Mouse (Mus musculus) cerebellum, postnatal 14 days (tissue): ENCODE measurements around the gene Dynlt1c.
"Not testable (repeated sequence)": the region's sequence is repeated elsewhere in the genome, so short reads cannot be mapped to it uniquely, and the experiment has no call there.

Experiments
- DNase-seq, 2 experiments: peaks; one replicate each; pipeline ENCODE4 v3.0.0; 2021; ENCODE audit warnings: mixed read lengths in 2 of 2

Gene Dynlt1c

DNA sequence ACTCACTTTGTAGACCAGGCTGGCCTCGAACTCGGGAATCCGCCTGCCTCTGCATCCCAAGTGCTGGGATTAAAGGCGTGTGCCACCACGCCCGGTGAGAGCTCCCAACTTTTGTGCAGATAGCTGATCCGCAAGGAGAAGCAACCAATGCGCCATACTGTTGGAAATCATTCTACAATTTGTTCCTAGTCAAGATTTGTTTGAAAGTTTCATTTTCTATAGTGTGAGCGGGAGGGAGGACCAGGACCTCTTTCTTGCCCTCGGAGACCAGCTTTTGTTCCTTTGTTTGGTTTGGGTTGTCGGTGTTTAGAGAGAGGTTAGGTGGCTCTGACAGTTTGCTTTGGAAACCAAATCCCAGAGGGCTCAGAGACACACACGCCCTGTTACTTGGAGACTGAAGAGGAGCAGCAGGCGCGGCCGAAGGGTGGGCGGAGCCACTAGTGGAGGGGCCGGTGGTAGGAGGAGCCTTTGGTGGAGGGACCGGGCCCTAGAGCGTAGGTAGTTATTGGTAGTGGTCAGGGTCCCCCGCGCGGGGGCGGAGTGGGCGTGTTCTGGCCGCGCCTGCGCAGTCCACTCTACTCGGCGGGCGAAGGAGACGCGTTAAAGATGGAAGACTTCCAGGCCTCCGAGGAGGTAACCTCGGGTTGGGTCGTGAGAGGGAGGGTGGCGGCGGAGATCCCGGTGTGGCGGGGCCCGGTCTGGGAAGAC lies at the start of gene Dynlt1c:
Gene Dynlt1c, plus strand, starts transcription at position 468 of the 708 bp plus-strand sequence.
- peak; percentile 83 to 84 for DNase-seq

DNA sequence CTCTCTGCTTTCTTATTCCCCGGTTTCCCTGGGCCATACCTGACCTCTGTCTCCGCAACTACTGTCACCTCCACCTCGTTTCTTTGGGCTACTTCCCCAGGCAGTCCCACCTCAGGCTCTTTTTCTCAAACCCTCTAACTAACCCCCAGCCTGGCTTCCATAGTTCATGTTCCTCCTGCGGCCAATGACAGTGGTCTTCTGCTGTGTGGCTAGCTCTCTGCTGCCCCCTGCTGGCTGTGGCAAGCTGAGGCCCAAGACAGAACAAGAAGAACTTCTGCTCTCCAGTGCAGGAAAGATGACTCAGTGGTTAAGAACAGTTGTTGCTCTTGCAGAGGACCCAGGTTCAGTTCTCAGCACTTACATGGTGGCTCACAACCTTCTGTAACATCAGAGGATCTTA lies 47.7 kb upstream of the Dynlt1c start:
- DNase-seq, result not testable (repeated sequence)

DNA sequence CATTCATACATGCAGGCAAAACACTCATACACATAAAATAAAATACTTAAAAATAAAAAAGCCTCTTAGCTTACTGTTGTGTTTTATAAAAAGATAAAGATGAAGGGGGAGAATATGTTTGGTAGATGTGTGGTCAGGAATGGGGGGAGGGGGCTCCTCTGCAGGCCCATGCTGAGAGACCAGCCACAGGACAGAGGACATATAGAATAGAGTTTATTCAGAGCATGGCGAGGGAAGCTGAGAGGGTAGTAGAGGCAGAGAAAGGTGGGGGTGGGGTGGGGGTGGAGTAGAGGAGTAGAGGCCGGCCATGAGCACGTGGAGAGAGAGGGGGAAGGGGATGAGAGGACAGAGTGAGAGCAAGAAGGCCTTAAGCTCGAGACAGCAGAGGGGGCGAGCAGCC lies 47.2 kb upstream of the Dynlt1c start:
- not testable (repeated sequence) for DNase-seq

DNA sequence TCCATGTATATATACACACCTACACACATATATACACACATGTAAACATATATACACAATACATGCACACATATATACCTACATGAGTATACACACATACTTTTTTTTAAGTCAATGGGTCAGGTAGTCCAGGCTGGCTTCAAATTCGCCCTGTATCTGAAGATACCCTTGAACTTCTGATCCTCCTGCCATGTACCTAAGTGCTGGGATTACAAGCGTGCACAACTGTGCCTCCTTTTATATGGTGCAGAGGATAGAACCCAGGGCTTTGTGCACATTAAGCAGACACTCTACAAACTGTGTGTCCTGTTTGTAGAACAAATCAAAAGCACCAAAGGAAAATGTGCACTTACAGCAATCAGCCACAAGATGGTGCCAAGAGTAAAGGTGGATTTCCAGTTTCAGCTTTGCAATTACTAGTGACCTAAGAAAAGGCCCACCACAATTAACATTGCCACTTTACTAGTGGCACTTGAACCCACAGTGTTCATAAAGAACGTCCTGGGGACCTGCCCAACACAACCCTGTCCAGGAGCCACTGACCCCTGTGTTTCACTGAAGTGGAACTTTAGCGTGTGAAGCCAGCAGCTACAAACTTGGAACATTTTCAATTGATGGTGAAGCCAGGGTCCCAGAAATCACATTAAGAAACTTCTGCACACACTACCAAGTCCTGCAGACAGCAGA lies 41.9 kb upstream of the Dynlt1c start:
- not testable (repeated sequence) for DNase-seq

DNA sequence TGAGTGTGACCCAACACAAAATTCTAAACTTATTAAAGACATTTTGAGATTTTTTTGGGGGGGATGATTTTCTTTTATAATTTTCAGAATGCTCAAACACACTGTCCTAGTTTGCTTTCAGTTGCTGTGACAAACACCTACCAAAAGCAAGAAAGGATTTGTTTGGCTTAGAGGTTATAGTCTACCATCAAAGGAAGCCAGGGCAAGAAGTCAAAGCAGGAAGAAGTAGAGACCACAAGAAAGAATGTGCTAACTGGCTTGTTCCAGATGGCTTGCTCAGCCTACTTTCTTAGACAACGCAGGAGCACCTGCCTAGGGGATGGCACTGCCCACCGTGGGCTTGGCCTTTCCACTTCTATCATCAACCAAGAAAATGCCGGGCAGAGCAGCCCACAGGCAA lies 36.6 kb upstream of the Dynlt1c start:
- DNase-seq, result not testable (repeated sequence)

DNA sequence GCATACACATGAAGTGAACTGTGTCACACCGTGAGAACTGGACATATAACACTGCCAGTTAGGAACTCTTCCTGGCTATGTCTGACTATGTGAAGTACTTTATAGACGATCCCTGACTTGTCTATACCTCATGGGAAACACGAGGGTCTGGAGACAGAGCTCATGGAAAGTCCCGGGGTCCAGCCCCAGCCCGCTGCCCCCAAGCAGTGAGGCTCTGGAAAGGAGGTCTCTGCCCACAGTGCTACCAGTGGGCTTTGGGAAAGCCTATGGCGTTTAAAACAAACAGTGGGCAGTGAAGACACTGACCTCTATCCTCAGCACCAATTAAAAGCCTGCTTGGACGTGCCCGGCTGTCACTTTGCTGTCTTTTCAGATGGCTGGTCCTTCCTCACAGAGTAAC lies 33.6 kb upstream of the Dynlt1c start:
- DNase-seq, result not testable (repeated sequence)

DNA sequence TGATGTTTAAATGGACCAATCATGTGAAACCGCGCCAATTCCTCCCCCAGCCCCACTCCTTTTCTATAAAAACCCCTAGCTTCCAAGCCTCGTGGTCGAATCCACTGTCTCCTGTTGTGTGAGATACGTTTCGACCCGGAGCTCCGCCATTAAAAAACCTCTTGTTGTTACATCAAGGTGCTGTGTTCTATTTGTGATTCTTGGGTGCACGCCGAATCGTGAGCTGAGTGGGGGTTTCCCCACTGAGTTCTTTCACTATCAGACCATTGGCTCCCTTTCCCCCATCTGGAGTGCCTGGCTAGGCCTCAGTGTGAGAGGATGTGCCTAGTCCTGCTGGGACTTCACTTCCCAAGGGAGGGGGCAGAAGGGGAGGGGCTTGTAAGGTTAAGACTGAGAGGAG lies 30.2 kb upstream of the Dynlt1c start:
- not testable (repeated sequence) for DNase-seq

DNA sequence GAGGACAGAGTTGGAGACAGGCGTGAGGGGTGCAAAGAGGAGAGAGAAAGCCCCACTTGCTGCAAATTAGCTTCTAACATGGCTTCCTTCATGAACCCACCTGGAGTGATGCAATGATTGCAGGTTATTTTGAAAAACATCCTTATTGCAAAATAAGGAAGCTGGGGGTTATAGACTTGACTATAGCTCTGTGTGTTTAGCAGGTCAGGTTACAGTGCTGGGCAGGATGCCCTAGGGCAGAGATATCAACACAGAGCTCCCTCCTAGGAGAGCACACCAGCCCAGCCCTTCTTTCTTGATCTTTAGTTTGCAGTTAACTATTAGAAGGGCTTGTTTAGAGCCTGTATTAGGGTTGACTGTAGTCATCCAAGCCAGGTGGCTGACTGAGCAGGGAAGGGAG lies 29.3 kb upstream of the Dynlt1c start:
- DNase-seq, result not testable (repeated sequence)

DNA sequence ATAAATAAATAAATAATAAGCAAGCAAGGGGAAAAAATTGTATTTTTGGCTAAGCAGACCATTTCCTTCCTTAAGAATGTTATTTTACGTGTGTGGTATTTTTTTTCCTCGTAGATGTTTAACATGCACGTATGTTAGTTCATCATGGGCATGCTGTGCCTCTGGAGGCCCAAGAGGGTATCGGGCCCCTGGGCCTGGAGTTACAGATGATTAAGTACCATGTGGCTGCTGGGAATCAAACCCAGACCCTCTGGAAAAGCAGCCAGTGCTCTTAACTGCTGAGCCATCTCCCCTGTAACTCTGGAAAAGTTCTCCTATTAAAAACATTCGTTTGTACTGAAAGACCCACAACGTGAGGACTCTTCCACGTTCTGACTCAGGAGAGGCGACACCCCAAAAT lies 26.1 kb upstream of the Dynlt1c start:
- DNase-seq, result not testable (repeated sequence)

DNA sequence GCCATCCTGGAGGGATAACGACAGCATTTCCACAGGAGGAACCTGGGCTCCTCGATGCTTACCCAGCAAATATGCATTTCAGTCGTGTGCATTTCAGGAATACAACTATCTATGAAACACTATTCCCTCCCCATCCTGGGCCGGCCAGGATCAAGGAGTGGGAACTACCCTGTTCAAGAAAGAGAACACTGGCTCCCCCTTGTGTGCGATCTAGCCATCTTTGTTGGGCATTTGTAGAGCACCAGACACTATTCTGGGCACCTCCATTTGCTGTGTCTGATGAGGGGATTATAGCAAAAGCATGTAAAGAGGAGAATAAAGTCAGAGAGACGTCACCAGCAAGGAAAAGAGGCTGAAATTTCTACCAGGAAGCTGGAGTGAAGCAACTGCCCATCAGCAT lies 12.8 kb upstream of the Dynlt1c start:
- DNase-seq, result not testable (repeated sequence)

DNA sequence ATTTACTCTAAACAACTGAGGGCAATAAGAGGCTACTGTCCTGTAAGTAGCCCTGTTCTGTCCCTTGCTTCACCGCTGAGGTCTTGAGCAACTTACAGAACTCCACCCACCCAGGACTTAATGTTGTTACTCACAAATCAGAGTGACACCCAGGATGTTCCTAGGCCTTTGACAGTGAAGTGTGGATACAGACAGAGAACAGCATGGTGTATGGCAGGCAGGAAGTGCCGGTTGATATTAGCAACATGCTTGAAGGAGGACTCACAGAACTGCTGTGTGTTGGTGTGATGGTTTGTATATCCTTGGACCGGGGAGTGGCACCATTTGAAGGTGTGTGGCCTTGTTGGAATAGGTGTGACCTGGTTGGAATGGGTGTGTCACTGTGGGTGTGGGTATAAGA lies 9.4 kb upstream of the Dynlt1c start:
- DNase-seq, result not testable (repeated sequence)

DNA sequence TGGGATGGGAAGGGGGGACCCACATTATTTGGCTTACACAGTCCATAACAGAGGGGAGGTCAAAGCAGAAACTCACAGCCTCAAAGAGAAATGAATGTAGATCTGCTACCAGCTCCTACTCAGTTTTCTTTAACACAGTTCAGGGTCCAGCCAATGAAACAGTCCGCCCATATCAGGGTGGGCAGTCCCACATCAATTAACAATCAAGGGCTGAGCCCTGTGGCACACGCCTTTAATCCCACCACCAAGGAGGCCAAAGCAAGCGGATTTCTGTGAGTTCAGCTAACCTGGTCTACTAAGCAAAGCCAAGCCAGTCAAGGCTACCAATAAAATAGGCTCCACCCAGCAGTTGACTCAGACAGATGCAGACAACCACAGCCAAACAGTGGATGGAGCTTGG lies 7.6 kb upstream of the Dynlt1c start:
- DNase-seq, result not testable (repeated sequence)

DNA sequence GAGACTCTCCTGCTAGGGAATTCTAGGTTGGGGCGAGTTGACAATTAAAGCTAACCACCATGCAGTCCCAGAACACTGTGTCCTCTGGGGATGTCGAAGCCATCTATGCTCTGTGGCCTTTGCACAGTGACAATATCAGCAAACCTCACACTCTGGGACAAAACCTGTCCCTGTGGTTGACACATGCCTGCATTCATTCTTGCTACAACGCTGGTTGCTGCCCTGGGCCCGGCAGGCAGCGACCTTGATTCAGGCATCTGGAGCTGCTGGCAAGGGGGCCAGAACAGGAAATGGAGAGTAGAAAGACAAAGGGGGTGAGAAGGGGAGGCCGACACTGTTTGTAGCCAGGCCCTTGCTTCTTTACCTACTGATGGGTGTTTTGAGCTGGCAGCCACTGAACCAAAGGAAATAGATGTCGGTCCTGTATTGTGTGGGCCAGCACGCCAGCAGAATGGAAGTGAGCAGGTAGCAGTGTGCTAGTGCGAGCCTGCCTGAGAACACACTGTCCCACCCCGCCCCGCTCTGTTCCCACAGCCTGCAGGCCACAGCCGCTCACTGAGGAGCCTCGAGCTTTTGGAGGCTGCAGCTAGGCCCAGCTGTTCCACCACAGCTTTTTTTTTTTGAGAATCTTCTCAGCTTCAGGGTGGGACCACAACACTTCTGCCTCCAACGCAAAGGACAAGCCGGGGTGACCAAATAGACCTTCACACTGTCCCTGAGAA lies 5.5 kb upstream of the Dynlt1c start:
- DNase-seq, result not testable (repeated sequence)

DNA sequence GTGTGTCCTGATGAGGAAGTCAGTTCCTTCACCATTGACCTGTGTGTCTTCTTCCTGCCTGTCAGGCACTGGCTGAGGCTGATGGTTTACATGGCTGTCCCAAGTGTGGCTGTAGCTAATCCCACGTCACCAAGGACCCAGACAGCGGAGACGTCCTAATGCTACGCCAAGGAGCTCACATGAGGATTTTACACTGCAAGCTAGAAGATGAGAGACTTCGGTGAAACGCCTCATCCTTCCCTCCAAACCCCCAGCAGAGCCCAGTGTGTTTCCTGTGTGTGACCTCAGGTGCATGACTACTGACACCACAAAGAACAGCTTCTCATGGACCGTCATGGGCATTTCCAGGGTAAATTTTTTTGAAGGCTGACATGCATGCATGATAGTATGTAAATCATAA lies 3.1 kb upstream of the Dynlt1c start:
- DNase-seq, result not testable (repeated sequence)

DNA sequence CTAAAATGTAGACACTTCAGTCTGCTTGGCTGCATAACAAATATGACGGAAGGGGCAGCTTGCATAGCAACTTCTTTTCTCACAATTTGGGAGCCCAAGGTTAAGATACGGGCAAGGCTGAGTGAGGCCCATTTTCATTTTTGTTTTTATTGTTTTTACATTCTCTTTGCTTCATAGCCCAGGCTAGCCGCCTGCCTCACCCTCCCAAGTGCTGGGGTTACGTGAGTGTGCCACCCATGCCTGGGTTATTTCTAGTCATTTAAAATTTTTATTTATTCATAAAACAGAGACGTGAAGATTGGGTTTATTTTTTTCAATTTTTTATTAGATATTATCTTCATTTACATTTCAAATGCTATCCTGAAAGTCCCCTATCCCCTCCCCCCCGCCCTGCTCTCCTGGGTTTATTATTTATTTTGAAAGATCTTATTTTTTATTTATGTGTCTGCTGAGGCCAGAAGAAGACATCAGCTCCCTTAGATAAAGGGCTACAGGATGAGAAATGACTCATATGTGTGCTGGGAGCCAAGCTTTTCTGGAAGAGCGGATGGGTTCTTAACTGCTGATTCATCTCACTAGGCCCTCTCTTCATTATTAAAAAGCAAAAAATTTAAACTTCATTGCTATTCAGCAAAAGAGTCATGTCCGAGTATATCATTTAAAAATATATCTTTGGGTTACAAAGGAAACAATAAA lies 1.1 kb upstream of the Dynlt1c start:
- DNase-seq, result not testable (repeated sequence)

DNA sequence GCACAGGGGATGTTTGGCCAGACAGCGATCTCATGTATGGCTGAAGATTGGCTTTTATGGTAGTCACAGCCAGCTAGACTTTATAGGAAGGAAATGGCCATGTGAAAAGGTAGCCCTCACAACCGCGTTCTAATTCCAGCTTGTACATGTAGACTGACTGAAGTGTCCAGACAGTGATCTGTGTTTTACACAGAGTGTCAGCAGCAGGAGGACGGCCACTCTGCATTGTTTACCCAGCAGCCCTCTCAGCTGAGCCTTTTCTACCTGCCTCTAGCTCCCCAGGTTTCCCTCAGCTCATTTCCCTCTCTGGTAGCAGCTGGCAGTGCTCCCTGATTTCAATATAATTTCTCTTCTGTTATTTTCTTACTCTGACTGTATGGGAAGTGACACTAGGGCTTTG lies 734 bp downstream of the Dynlt1c start:
- not testable (repeated sequence) for DNase-seq

DNA sequence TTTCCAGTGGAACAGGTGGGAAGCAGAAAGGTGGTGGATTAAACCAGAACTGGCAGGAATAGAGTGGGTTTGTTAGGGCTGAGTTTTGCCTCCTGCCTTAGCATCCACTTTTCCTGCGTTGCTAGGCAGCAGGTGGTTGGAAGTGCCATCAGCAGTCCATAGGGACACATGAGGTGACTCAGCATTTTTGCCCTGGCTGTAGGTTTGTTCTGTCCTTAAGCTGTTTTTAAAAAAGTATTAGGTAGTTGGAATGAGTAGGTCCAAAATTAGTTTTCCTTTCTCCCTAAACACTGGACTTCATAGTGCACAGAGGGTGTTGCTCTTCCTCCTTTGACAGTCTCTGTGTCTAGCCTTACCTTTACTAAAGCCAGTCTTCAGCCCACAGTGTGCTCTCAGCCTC lies 3.9 kb downstream of the Dynlt1c start:
- DNase-seq, result not testable (repeated sequence)

DNA sequence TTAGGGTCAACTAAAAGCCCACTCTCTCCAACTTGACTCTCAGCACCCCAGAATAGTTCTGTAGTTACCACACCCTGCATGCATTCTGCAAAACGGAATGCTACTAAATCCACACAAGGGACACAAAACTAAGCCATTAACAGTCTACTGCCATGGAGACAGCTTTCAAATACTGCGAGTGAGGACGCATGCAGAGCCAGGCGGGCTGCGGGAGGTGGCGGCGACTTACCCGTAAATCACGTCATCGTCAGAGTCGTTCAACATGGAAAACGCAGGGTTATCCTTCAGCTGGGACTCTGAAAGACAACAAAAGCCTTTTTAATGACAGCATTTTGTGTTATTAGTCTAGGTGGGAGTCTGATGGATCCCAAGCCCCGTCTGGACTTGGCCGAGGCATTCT lies 12.1 kb downstream of the Dynlt1c start:
- not testable (repeated sequence) for DNase-seq

DNA sequence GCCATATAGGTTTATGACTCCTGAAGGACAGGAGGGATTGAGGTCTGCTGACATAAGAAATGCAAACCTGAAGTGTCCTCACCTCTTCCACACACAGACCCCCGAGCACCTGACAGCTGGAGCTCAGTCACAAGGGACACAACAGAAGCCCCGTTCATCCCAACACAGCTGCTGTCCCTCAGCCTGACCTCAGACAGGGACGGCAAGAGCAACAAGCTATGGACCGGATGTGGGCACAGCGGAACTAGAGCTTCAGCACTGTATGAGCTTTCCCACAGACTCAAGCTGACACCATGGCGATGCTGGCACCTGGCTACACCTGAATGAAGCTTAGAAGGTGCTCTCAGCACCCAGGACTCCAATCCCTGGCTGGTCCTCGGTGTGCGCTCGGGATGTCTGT lies 12.8 kb downstream of the Dynlt1c start:
- DNase-seq, result not testable (repeated sequence)

DNA sequence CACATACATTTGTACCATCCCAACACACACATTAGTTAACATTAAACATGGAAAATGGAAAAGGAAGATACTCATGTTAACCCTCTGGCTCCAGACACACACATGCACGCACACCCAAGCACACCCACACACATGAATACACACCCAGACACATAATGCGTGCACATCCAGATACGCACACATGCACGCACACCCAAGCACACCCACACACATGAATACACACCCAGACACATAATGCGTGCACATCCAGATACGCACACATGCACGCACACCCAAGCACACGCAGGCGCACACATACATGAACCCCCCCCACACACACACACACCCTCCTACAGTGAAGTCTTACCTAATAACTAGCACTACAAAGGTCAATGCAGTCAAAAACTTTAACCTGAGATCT lies 15.3 kb downstream of the Dynlt1c start:
- DNase-seq, result not testable (repeated sequence)

DNA sequence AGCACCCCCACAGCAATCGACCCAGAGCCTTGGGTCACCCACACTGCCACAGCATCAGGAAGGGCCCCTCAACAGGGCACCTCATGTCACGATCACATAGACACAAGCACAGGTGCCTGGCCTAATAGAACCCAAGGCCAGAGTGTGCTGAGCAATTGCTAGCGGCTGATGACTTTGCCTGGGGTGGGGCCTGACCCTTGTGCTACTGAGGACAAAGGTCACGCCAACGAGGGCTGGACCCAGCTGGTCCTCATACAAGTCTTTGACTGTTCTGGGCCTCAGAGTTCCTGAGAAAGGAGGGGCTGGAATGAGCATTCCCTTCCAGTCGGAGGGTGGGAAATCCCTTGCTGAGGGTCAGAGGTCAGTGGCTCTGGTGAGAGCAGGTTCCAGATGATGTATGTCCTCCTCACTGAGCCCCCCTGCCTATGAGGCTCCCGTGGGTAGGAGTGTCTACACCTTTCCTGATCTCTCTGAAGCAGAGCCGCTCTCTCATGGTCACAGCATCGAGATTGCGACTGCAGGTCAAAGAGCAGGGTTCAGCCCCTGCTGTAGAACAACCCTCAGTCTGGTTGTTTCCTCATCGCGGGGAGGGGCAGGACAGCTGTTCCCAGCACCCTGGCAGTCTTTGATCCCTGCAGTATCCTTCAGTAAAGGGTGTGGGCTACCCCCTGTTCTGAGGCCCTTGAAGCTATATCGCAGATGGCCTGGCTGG lies 16.4 kb downstream of the Dynlt1c start:
- not testable (repeated sequence) for DNase-seq

DNA sequence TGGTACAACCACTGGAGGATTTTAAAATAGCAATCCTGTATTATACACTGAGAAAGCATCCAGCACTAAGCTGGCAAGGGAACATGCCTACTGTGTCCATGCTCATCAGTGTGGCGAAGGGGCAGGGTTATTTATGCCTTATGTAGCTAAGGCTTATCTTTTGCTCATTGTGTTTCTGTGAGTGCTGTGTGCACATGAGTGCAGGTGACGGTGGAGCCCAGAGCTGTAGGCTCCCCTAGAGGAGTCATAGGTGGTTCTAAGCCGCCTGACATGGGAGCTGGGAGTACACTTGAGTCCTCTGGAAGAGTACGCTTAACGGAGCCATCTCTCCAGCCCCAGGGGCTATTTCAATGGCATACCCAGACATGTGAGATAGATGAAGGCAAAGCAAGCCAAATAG lies 17.8 kb downstream of the Dynlt1c start:
- peak; percentile 27 to 41 for DNase-seq
